Mouse (Mus musculus) forebrain, embryonic 10.5 days (tissue): ENCODE data around the gene Traf4. TPM values are rescaled to one million over a fixed set of nuclear protein-coding genes. Genes with fewer than 3 reads are reported as not detected.

Experiments used
- DNase-seq: peaks from one replicate; pipeline ENCODE4 v3.0.0-alpha.2; 2017; ENCODE audit warnings: low spot score; ENCODE audit errors: extremely low spot score
- H3K27ac ChIP-seq: fragments of 300-500 bp; sonication (generic); 2 replicates; pipeline ENCODE4 v1.5.1; 2016; ENCODE audit warnings: mild to moderate bottlenecking
- H3K27me3 ChIP-seq: fragments of 300-500 bp; sonication (generic); 2 replicates; pipeline ENCODE4 v1.6.1; 2016; ENCODE audit warnings: mild to moderate bottlenecking; ENCODE audit not compliant: poor library complexity, severe bottlenecking
- H3K36me3 ChIP-seq: fragments of 300-500 bp; sonication (generic); replicated peaks from 2 replicates; pipeline ENCODE4 v1.6.1; 2016; ENCODE audit warnings: mild to moderate bottlenecking, moderate library complexity
- H3K4me1 ChIP-seq: fragments of 300-500 bp; sonication (generic); 2 replicates; pipeline ENCODE4 v1.6.1; 2016
- H3K4me3 ChIP-seq: fragments of 300-500 bp; sonication (generic); 2 replicates; pipeline ENCODE4 v1.5.1; 2016; ENCODE audit warnings: mild to moderate bottlenecking, moderate library complexity
- H3K9me3 ChIP-seq: fragments of 300-500 bp; sonication (generic); 2 replicates; pipeline ENCODE4 v1.6.1; 2016; ENCODE audit warnings: mild to moderate bottlenecking, moderate library complexity
- WGBS: fragments of 180-500 bp; shearing (Covaris S2); methylation state at CpG from one replicate; pipeline ENCODE4 v1.1.7; 2016; 5-methylcytosine and 5-hydroxymethylcytosine counted together
- polyA plus RNA-seq: library from polyadenylated mRNA; unstranded; fragments of >200 nt; fragmentation: Nextera tagmentation; extraction: Ambion mirVana; gene quantifications from 2 replicates; pipeline ENCODE4 v1.2.1, GENCODE M21; 2016

Traf4 gene
- polyA plus RNA-seq, 1 experiment from 2014 or later: 104 TPM

- DNase-seq: no peak
- no peak overlapping the region for H3K27ac ChIP-seq
- 56% methylated on average over 19 of the region's 19 CpGs for WGBS
- H3K36me3 ChIP-seq: peaks cover 14% of the 10 kb centered on the region
- H3K27me3 ChIP-seq: peaks cover 17% of the 10 kb centered on the region
- peaks cover 33% of the 10 kb centered on the region for H3K4me1 ChIP-seq
- no peaks in the 10 kb centered on the region for H3K9me3 ChIP-seq
- no peak overlapping the region for H3K4me3 ChIP-seq
These were observed 3.4 kb upstream of the Traf4 start for GRCm38 (mm10) chr11:78168541-78169468.

GRCm38 (mm10) chr11:78167257-78167959, 2.0 kb upstream of the Traf4 start:
- peaks cover 25% of the 10 kb centered on the region for H3K36me3 ChIP-seq
- DNase-seq: no peak
- peaks cover 17% of the 10 kb centered on the region for H3K27me3 ChIP-seq
- H3K9me3 ChIP-seq: no peaks in the 10 kb centered on the region
- WGBS: 85% methylated on average over 14 of the region's 14 CpGs
- H3K4me1 ChIP-seq: peaks cover 47% of the 10 kb centered on the region
- H3K4me3 ChIP-seq: no peak overlapping the region
- no peak overlapping the region for H3K27ac ChIP-seq

- Histone ChIP-seq H3K27ac (peak overlapping the region; percentile 99), H3K36me3 (peaks cover 27% of the 10 kb centered on the region), H3K4me1 (peaks cover 51% of the 10 kb centered on the region), H3K27me3 (peaks cover 17% of the 10 kb centered on the region), H3K4me3 (peak overlapping the region; percentile 100; the same call in 1 of the 2 replicates), H3K9me3 (no peaks in the 10 kb centered on the region)
- no peak for DNase-seq
- 70% methylated on average over 6 of the region's 6 CpGs for WGBS
These were observed 1.3 kb upstream of the Traf4 start for GRCm38 (mm10) chr11:78166640-78167039.

- Histone ChIP-seq H3K27me3 (peaks cover 17% of the 10 kb centered on the region), H3K27ac (peak overlapping the region; percentile 99), H3K9me3 (no peaks in the 10 kb centered on the region), H3K4me1 (peaks cover 54% of the 10 kb centered on the region), H3K4me3 (peak overlapping the region; percentile 100), H3K36me3 (peaks cover 31% of the 10 kb centered on the region)
- no peak for DNase-seq
- 37% methylated on average over 4 of the region's 4 CpGs for WGBS
These were observed 772 bp upstream of the Traf4 start for GRCm38 (mm10) chr11:78166161-78166560.

GRCm38 (mm10) chr11:78165761-78166109, 346 bp upstream of the Traf4 start:
- Histone ChIP-seq H3K4me1 (peaks cover 56% of the 10 kb centered on the region), H3K36me3 (peaks cover 31% of the 10 kb centered on the region)
- no peak for DNase-seq

GRCm38 (mm10) chr11:78164604-78164923, 825 bp downstream of the Traf4 start:
- Histone ChIP-seq H3K4me1 (peaks cover 60% of the 10 kb centered on the region), H3K27ac (peak overlapping the region; percentile 99), H3K9me3 (no peaks in the 10 kb centered on the region), H3K27me3 (peaks cover 17% of the 10 kb centered on the region), H3K4me3 (peak overlapping the region; percentile 100), H3K36me3 (peaks cover 43% of the 10 kb centered on the region)
- DNase-seq: no peak
- under 1% methylated on average over 14 of the region's 14 CpGs for WGBS

More at GRCm38 (mm10) chr11:78165761-78166109, 346 bp upstream of the Traf4 start:
- Histone ChIP-seq H3K9me3 (no peaks in the 10 kb centered on the region), H3K27me3 (peaks cover 17% of the 10 kb centered on the region), H3K4me3 (peak overlapping the region; percentile 100), H3K27ac (peak overlapping the region; percentile 99)
- 2% methylated on average over 16 of the region's 16 CpGs for WGBS

DNA sequence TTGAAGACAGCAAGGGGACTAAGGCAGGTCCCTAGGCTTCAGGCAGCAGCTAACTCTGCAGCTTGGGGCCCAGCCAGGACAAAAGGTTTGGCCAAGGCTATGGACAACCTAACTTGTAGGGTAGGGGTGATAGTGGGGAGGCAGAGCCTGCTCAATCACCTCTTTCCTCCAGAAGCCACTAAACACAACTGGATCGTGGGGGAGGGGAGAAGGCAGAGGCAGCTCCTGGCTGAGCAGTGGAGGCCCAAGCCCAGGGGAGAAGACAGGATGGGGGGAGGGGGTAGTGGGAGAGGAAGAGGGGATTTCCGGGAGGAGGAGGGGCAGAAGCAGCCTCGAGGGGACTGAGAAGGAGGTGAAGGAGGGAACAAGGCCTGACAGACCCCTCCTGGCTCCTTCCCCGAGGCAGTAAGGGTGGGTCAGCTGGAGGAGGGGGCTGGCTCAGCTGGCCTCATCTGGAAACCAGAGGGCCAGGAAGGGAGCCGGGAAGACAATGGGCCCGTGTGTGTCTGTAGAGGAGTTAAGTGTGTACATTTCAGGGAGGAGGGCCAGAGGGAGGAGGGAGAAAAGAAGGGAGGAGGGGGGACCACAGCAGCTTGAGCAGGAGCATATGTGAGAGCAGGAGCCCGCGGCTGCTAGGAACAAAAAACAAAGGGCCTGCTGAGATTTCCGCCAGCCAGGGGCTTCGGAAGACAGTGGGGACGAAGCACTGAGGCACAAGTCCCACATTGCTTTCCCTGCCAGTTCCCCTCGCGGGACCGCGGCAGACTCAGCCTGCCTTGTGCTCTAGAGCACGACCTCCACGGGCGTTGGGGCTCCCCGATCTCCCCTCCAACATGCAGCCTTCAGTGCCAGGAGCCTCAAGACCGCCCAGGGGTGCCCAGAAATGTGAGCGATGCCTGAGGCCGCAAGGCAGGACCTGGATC, 1.4 kb downstream of the Traf4 start:
- H3K27me3 ChIP-seq: peaks cover 17% of the 10 kb centered on the region
- H3K4me3 ChIP-seq: peak overlapping the region; percentile 100
- H3K4me1 ChIP-seq: peaks cover 61% of the 10 kb centered on the region
- 0% methylated on average over 22 of the region's 22 CpGs for WGBS
- peak; percentile 83 for DNase-seq
- peaks cover 49% of the 10 kb centered on the region for H3K36me3 ChIP-seq
- no peaks in the 10 kb centered on the region for H3K9me3 ChIP-seq
- peak overlapping the region; percentile 99 for H3K27ac ChIP-seq

DNA sequence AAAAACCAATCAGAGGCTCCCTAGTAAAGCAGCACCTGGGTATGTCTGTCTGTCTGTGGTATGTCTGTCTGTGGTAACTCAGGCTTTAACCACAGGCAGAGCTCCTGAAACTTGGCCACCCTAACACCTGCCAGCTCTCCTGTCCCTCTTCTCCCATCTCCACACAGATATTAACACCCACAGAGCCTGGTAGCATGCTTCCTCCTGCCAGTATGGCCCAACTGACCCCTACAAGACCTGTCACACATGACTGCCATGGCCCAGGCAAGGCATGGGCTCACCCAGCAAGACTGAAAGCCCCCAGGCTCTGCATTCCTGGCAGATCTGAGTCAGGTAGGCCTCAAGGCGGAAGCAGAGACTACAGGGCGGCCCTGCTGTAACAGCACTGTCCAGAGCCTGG, 2.3 kb downstream of the Traf4 start:
- WGBS: 73% methylated on average over 2 of the region's 2 CpGs
- peak overlapping the region; percentile 100 for H3K4me3 ChIP-seq
- peak overlapping the region; percentile 99 for H3K27ac ChIP-seq
- H3K36me3 ChIP-seq: peaks cover 58% of the 10 kb centered on the region
- H3K27me3 ChIP-seq: peaks cover 17% of the 10 kb centered on the region
- peaks cover 58% of the 10 kb centered on the region for H3K4me1 ChIP-seq
- DNase-seq: no peak
- no peaks in the 10 kb centered on the region for H3K9me3 ChIP-seq

DNA sequence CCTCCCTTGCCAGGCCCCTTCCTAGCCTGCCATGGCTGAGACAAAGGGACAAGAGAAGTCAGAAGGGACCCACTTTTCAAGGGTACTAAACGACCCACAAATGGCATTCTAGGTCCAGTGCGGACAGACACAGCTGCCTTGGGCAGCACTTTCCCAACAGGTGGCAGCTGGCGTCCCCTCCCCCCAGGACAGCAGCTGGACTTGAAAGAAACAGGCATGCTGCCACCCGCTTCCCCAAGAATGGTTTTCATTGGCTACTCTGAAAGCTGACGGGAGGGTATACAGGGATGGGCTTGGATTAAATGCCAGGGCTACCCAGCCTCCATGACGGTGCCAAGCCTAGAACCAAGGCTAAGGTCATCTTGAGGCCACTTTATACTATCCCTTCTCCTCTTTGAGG, 2.9 kb downstream of the Traf4 start:
- Histone ChIP-seq H3K27me3 (peaks cover 14% of the 10 kb centered on the region), H3K9me3 (no peaks in the 10 kb centered on the region), H3K4me1 (peaks cover 63% of the 10 kb centered on the region), H3K36me3 (peaks cover 63% of the 10 kb centered on the region), H3K4me3 (peak overlapping the region; percentile 100), H3K27ac (peak overlapping the region; percentile 99)
- no peak for DNase-seq
- 79% methylated on average over 6 of the region's 6 CpGs for WGBS

- WGBS: 72% methylated on average over 4 of the region's 4 CpGs
- Histone ChIP-seq H3K4me1 (peaks cover 62% of the 10 kb centered on the region), H3K27me3 (peaks cover 9% of the 10 kb centered on the region), H3K9me3 (no peaks in the 10 kb centered on the region), H3K36me3 (peaks cover 68% of the 10 kb centered on the region), H3K27ac (peak overlapping the region; percentile 99), H3K4me3 (peak overlapping the region; percentile 100)
- DNase-seq: no peak
These were observed 3.4 kb downstream of the Traf4 start for GRCm38 (mm10) chr11:78161968-78162367.

- H3K27me3 ChIP-seq: peaks cover 1% of the 10 kb centered on the region; the same call in 1 of the 2 replicates
- H3K4me3 ChIP-seq: no peak overlapping the region
- no peak for DNase-seq
- WGBS: 94% methylated on average over 14 of the region's 14 CpGs
- H3K27ac ChIP-seq: no peak overlapping the region
- H3K36me3 ChIP-seq: peaks cover 76% of the 10 kb centered on the region
- H3K4me1 ChIP-seq: peaks cover 54% of the 10 kb centered on the region
- no peaks in the 10 kb centered on the region for H3K9me3 ChIP-seq
These were observed 4.2 kb downstream of the Traf4 start for GRCm38 (mm10) chr11:78161169-78161568.

- H3K4me1 ChIP-seq: peaks cover 49% of the 10 kb centered on the region
- no peak overlapping the region; the same call in 1 of the 2 replicates for H3K4me3 ChIP-seq
- no peaks in the 10 kb centered on the region for H3K27me3 ChIP-seq
- H3K27ac ChIP-seq: no peak overlapping the region
- no peaks in the 10 kb centered on the region for H3K9me3 ChIP-seq
- DNase-seq: no peak
- H3K36me3 ChIP-seq: peaks cover 81% of the 10 kb centered on the region
- 93% methylated on average over 3 of the region's 3 CpGs for WGBS
These were observed 4.7 kb downstream of the Traf4 start for GRCm38 (mm10) chr11:78160675-78161074.
